Mouse (Mus musculus) embryonic facial prominence, embryonic 11.5 days (tissue): Measurements from ENCODE around the gene Rsbn1l. TPM values are rescaled to one million over a fixed set of nuclear protein-coding genes. Genes with fewer than 3 reads are reported as not detected.

ENCODE experiments used
- ATAC-seq: fragments of 200-750 bp; cut with Nextera tagmentation; replicated peaks from 2 replicates; pipeline ENCODE4 v1.8.0; 2017; ENCODE audit warnings: low read depth; ENCODE audit not compliant: insufficient number of reproducible peaks, low FRiP score, low TSS enrichment
- DNase-seq: peaks from one replicate; pipeline ENCODE4 v3.0.0-alpha.2; 2015; ENCODE audit warnings: low spot score
- H3K27ac ChIP-seq: fragments of 300-500 bp; sonication (generic); replicated peaks from 2 replicates; pipeline ENCODE4 v1.5.1; 2014; ENCODE audit warnings: mild to moderate bottlenecking, low read depth, low read length, control low read depth
- H3K27me3 ChIP-seq: fragments of 300-500 bp; sonication (generic); 2 replicates; pipeline ENCODE4 v1.6.1; 2014; ENCODE audit warnings: mild to moderate bottlenecking, low read length, moderate library complexity, mixed read lengths; ENCODE audit not compliant: control insufficient read depth, insufficient read depth
- H3K36me3 ChIP-seq: fragments of 300-500 bp; sonication (generic); replicated peaks from 2 replicates; pipeline ENCODE4 v1.6.1; 2014; ENCODE audit warnings: low read depth, mild to moderate bottlenecking, low read length, moderate library complexity, mixed read lengths; ENCODE audit not compliant: control insufficient read depth, insufficient read depth
- H3K4me1 ChIP-seq: fragments of 300-500 bp; sonication (generic); 2 replicates; pipeline ENCODE4 v1.6.1; 2014; ENCODE audit warnings: low read length, mixed read lengths; ENCODE audit not compliant: control insufficient read depth, insufficient read depth
- H3K4me2 ChIP-seq: fragments of 300-500 bp; sonication (generic); 2 replicates; pipeline ENCODE4 v1.6.1; 2014; ENCODE audit warnings: low read depth, mild to moderate bottlenecking, control low read depth, low read length, moderate library complexity
- H3K4me3 ChIP-seq: fragments of 300-500 bp; sonication (generic); 2 replicates; pipeline ENCODE4 v1.5.1; 2014; ENCODE audit warnings: low read depth, low read length, control low read depth
- H3K9ac ChIP-seq: fragments of 300-500 bp; sonication (generic); replicated peaks from 2 replicates; pipeline ENCODE4 v1.6.1; 2014; ENCODE audit warnings: mild to moderate bottlenecking, control low read depth, low read length
- H3K9me3 ChIP-seq: fragments of 300-500 bp; sonication (generic); replicated peaks from 2 replicates; pipeline ENCODE4 v1.6.1; 2016; ENCODE audit warnings: mild to moderate bottlenecking, low read length, inconsistent platforms, mixed read lengths; ENCODE audit not compliant: control insufficient read depth
- WGBS: fragments of 180-500 bp; shearing (Covaris S2); extraction: QIAGEN DNeasy Blood & Tissue Kit; methylation state at CpG from one replicate; pipeline ENCODE4 v1.1.7; 2014; 5-methylcytosine and 5-hydroxymethylcytosine counted together
- polyA plus RNA-seq: library from polyadenylated mRNA; unstranded; fragments of >200 nt; fragmentation: Nextera tagmentation; extraction: Ambion mirVana; gene quantifications from 2 replicates; pipeline ENCODE4 v1.2.1, GENCODE M21; 2014

The Rsbn1l gene
- 4.9 and 5.7 TPM in 2 replicates for polyA plus RNA-seq

DNA sequence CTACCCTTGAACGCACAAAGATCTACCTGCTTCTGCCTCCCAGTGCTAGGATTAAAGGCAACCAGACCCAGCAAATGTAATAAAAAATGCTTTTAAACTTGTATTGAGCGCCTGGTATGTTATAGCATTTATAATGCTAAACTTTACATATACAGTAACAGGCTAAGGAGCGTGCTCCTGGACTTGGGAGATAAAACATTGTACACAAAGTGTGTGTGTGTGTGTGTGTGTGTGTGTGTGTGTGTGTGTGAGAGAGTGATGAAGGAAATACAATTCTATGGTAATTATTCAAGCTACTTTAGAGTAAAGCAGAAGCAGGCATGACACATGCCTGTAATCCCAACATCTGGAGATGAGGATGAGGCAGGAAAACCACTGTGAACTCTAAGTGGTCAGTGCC is at the start of gene Rsbn1l:
TSS of gene Rsbn1l (minus strand) at position 101 of the 400 bp plus-strand sequence.
- no peaks in the 10 kb centered on the region for H3K4me1 ChIP-seq
- no peak within 1 kb of the TSS for H3K27ac ChIP-seq
- no peak within 1 kb of the TSS for H3K9ac ChIP-seq
- WGBS, result 97% methylated on average over 3 of the region's 3 CpGs
- H3K27me3 ChIP-seq, result no peaks in the 10 kb centered on the region
- ATAC-seq (no peak), DNase-seq (no peak)
- H3K4me2 ChIP-seq, result no peak within 1 kb of the TSS
- no peaks in the 10 kb centered on the region for H3K36me3 ChIP-seq
- H3K4me3 ChIP-seq, result no peak within 1 kb of the TSS
- H3K9me3 ChIP-seq, result no peaks in the 10 kb centered on the region; the same call in 1 of the 2 replicates

GRCm38 (mm10) chr5:21002723-21003122 is 46.5 kb upstream of the Rsbn1l start:
- Histone ChIP-seq H3K36me3 (peaks cover 13% of the 10 kb centered on the region), H3K27ac (no peak overlapping the region), H3K4me1 (no peaks in the 10 kb centered on the region), H3K9me3 (no peaks in the 10 kb centered on the region), H3K4me2 (no peak overlapping the region), H3K4me3 (no peak overlapping the region), H3K9ac (no peak overlapping the region), H3K27me3 (no peaks in the 10 kb centered on the region)
- WGBS, result 95% methylated on average over 6 of the region's 6 CpGs
- ATAC-seq (no peak), DNase-seq (no peak)

- H3K4me3 ChIP-seq, result no peak overlapping the region
- H3K27ac ChIP-seq, result no peak overlapping the region
- ATAC-seq (no peak), DNase-seq (no peak)
- H3K4me1 ChIP-seq, result no peaks in the 10 kb centered on the region
- no peaks in the 10 kb centered on the region for H3K9me3 ChIP-seq
- WGBS, result 93% methylated on average over 10 of the region's 10 CpGs
- no peak overlapping the region for H3K9ac ChIP-seq
- peaks cover 17% of the 10 kb centered on the region for H3K36me3 ChIP-seq
- no peaks in the 10 kb centered on the region for H3K27me3 ChIP-seq
- no peak overlapping the region for H3K4me2 ChIP-seq
These were observed 45.6 kb upstream of the Rsbn1l start for GRCm38 (mm10) chr5:21001622-21002315.

GRCm38 (mm10) chr5:20998427-20998826 is 42.2 kb upstream of the Rsbn1l start:
- Histone ChIP-seq H3K4me2 (no peak overlapping the region), H3K36me3 (peaks cover 20% of the 10 kb centered on the region), H3K27me3 (no peaks in the 10 kb centered on the region), H3K9ac (no peak overlapping the region), H3K9me3 (no peaks in the 10 kb centered on the region), H3K4me3 (no peak overlapping the region), H3K27ac (no peak overlapping the region), H3K4me1 (no peaks in the 10 kb centered on the region)
- DNase-seq (no peak), ATAC-seq (no peak)
- WGBS, result 92% methylated on average over 6 of the region's 6 CpGs

DNA sequence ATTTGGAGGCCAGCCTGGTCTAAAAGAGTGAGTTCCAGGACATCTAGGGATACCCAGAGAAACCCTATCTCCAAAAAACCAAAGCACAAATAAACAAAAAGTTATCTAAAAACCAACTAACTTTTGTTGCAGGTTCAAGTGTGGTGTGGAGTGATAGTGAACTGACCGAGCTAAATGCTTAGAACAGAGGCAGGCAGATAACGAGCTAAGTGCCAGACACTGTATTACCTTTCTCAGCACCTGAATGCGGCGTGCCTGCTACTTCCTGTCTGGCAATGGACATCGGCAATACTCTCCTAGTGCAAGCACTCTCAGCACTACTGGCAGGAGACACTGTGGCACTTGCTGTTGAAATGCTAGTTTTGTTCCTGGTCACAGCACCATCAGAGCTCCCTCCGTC is 41.4 kb upstream of the Rsbn1l start:
- Histone ChIP-seq H3K27ac (no peak overlapping the region), H3K4me1 (no peaks in the 10 kb centered on the region), H3K9ac (no peak overlapping the region), H3K4me2 (no peak overlapping the region), H3K27me3 (no peaks in the 10 kb centered on the region), H3K9me3 (no peaks in the 10 kb centered on the region), H3K4me3 (no peak overlapping the region), H3K36me3 (peaks cover 20% of the 10 kb centered on the region)
- 91% methylated on average over 6 of the region's 6 CpGs for WGBS
- no peak for ATAC-seq
- no peak for DNase-seq

DNA sequence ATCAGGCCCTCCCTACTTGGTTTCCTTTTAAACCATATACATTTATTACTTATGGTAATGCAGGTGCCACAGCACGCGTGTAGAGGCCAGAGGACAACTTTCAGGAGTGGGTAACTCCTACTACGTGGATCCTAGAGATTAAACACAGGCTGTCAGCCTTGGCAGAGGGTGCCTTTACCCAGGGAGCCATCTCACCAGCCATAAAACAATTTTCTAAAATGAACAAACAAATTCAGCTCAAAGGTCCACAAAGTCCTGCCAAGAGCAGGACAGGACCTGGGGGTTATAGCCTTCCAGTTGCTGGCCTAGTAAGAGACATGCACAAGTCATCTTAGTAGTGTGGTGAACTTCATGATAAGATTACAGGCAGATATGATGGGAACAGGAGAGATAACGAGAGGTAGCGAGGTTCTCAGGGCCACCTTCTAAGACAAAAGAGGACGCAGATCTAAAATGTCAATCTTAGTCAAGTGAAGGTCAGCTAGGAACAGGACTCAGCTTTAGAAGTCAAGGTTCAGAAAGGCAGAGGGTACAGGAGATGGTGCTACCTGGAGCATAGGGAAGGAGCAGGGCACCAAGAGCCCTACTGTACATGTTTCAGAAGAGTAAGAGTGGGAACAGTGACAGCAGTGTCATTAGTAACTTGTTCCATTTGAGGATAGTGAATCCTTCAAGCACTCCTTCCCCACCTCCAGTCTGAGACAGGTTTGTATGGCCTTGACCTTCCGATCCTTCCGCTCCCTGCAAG is 34.0 kb upstream of the Rsbn1l start:
- DNase-seq (no peak), ATAC-seq (no peak)
- no peaks in the 10 kb centered on the region for H3K9me3 ChIP-seq
- no peak overlapping the region for H3K4me3 ChIP-seq
- no peak overlapping the region for H3K4me2 ChIP-seq
- H3K9ac ChIP-seq, result no peak overlapping the region
- no peak overlapping the region for H3K27ac ChIP-seq
- H3K4me1 ChIP-seq, result no peaks in the 10 kb centered on the region
- 94% methylated on average over 8 of the region's 8 CpGs for WGBS
- no peaks in the 10 kb centered on the region for H3K27me3 ChIP-seq
- H3K36me3 ChIP-seq, result peaks cover 15% of the 10 kb centered on the region

DNA sequence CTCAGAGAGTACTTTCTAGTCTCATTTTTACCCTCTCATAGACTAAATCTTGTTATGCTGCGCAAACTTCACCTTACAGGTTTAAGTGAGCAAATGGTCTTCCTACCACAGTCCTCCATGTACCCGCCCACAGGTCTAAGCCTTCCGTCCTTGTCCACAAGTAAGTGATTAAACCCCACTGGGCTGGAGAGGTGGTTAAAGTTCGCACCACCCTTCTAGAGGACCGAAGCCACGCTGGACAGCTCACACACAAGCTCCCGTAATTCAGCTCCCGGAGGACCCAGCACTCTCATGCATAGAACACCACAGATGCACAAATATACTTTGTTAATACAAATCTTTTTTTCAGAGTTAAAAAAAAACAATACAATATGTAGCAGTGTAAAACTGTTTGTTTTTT is 30.1 kb upstream of the Rsbn1l start:
- WGBS, result 92% methylated on average over 8 of the region's 8 CpGs
- ATAC-seq (no peak), DNase-seq (no peak)
- H3K4me3 ChIP-seq, result no peak overlapping the region
- H3K9me3 ChIP-seq, result no peaks in the 10 kb centered on the region
- no peak overlapping the region for H3K27ac ChIP-seq
- H3K4me2 ChIP-seq, result no peak overlapping the region
- no peaks in the 10 kb centered on the region for H3K27me3 ChIP-seq
- H3K36me3 ChIP-seq, result peaks cover 12% of the 10 kb centered on the region
- H3K4me1 ChIP-seq, result no peaks in the 10 kb centered on the region
- H3K9ac ChIP-seq, result no peak overlapping the region

- DNase-seq, result no peak
- no peak overlapping the region for H3K4me2 ChIP-seq
These were observed 27.3 kb upstream of the Rsbn1l start for GRCm38 (mm10) chr5:20983505-20983904.

More at GRCm38 (mm10) chr5:20983505-20983904, 27.3 kb upstream of the Rsbn1l start:
- H3K27me3 ChIP-seq, result no peaks in the 10 kb centered on the region
- peaks cover 4% of the 10 kb centered on the region for H3K36me3 ChIP-seq
- H3K4me3 ChIP-seq, result no peak overlapping the region
- no peaks in the 10 kb centered on the region for H3K4me1 ChIP-seq
- no peak overlapping the region for H3K27ac ChIP-seq
- ATAC-seq, result no peak
- no peaks in the 10 kb centered on the region for H3K9me3 ChIP-seq
- H3K9ac ChIP-seq, result no peak overlapping the region
